Mouse (Mus musculus) intestine, embryonic 14.5 days (tissue): ENCODE measurements around the gene Tbck. TPM values are rescaled to one million over a fixed set of nuclear protein-coding genes. Genes with fewer than 3 reads are reported as not detected.

Source experiments
- ATAC-seq: fragments of 200-750 bp; cut with Nextera tagmentation; replicated peaks from 2 replicates; pipeline ENCODE4 v1.8.0; 2017; ENCODE audit warnings: low read depth, moderate number of reproducible peaks, moderate TSS enrichment, moderate library complexity; ENCODE audit not compliant: low FRiP score, low TSS enrichment
- DNase-seq: peaks from one replicate; pipeline ENCODE4 v3.0.0-alpha.2; 2018; ENCODE audit warnings: low spot score
- H3K27ac ChIP-seq: fragments of 300-500 bp; sonication (generic); 2 replicates; pipeline ENCODE4 v1.5.1; 2014; ENCODE audit warnings: low read depth, mild to moderate bottlenecking, control low read depth
- H3K27me3 ChIP-seq: fragments of 300-500 bp; sonication (generic); replicated peaks from 2 replicates; pipeline ENCODE4 v1.6.1; 2014; ENCODE audit warnings: low read length, control low read depth; ENCODE audit not compliant: control insufficient read depth, insufficient read depth
- H3K36me3 ChIP-seq: fragments of 300-500 bp; sonication (generic); 2 replicates; pipeline ENCODE4 v1.6.1; 2014; ENCODE audit warnings: low read length, control low read depth; ENCODE audit not compliant: control insufficient read depth, insufficient read depth
- H3K4me1 ChIP-seq: fragments of 300-500 bp; sonication (generic); replicated peaks from 2 replicates; pipeline ENCODE4 v1.6.1; 2014; ENCODE audit warnings: low read length, control low read depth, mixed read lengths; ENCODE audit not compliant: control insufficient read depth, insufficient read depth
- H3K4me2 ChIP-seq: fragments of 300-500 bp; sonication (generic); 2 replicates; pipeline ENCODE4 v1.6.1; 2014; ENCODE audit warnings: low read length
- H3K4me3 ChIP-seq: fragments of 300-500 bp; sonication (generic); 2 replicates; pipeline ENCODE4 v1.5.1; 2014; ENCODE audit warnings: low read depth, low read length, control low read depth, mixed read lengths
- H3K9ac ChIP-seq: fragments of 300-500 bp; sonication (generic); 2 replicates; pipeline ENCODE4 v1.6.1; 2014; ENCODE audit warnings: mild to moderate bottlenecking, low read length
- H3K9me3 ChIP-seq: fragments of 300-500 bp; sonication (generic); 2 replicates; pipeline ENCODE4 v1.6.1; 2016; ENCODE audit warnings: low read length, control low read depth; ENCODE audit not compliant: control insufficient read depth
- WGBS: fragments of 180-500 bp; shearing (Covaris S2); extraction: QIAGEN DNeasy Blood & Tissue Kit; methylation state at CpG from one replicate; pipeline ENCODE4 v1.1.7; 2014; 5-methylcytosine and 5-hydroxymethylcytosine counted together
- polyA plus RNA-seq: library from polyadenylated mRNA; unstranded; fragments of >200 nt; fragmentation: Nextera tagmentation; extraction: Ambion mirVana; gene quantifications from 2 replicates; pipeline ENCODE4 v1.2.1, GENCODE M21; 2014

The Tbck gene
- polyA plus RNA-seq, 1 experiment from 2014 or later, result 17.6 TPM

DNA sequence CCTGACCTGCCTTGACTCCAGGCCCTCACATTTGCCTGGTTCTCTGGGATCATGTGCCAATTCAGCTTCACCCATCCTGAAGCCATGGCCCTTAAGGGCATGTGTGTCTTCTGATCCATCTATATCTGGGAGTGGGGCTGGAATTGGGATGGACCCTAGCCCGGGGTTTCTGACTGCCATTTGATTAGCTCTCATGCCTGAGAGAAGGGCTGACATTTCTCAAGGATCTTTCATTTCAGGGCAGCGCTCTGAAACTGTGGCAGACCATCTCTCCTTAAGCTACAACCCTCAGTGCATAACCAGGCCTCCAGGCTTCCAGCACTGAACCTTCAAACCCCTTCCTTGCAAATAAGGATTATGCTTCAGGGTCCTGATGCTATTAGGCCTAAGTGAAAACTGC lies 166.5 kb downstream of the Tbck start:
- Histone ChIP-seq H3K27me3 (no peaks in the 10 kb centered on the region), H3K9ac (no peak overlapping the region), H3K9me3 (no peaks in the 10 kb centered on the region), H3K4me3 (no peak overlapping the region), H3K36me3 (no peaks in the 10 kb centered on the region), H3K4me2 (no peak overlapping the region), H3K4me1 (no peaks in the 10 kb centered on the region; the same call in 1 of the 2 replicates), H3K27ac (no peak overlapping the region)
- WGBS, result 83% methylated on average over 2 of the region's 2 CpGs
- no peak for ATAC-seq
- no peak for DNase-seq

DNA sequence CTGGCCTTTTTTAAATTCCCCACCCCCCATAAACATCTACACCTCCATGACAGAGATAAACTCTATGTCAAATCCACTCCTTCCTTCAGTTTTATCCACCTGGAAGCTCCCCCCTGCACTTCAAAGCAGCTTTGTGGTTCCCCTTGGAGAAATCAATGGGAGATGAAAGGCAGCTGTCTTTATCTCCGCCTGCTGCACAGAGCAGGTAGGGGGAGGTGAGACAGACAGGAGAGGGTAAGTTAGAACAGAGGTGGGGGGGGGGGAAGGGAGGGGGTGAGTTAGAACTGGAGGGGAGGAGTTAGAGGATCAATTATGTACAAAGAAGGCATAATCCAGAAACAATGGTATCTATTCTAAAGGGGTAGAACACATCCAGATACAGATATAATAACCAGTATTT lies 167.5 kb downstream of the Tbck start:
- H3K4me2 ChIP-seq, result no peak overlapping the region
- ATAC-seq, result no peak
- DNase-seq, result no peak
- H3K4me1 ChIP-seq, result no peaks in the 10 kb centered on the region; the same call in 1 of the 2 replicates
- no peak overlapping the region for H3K27ac ChIP-seq
- no peaks in the 10 kb centered on the region for H3K27me3 ChIP-seq
- 55% methylated on average over 1 of the region's 1 CpGs for WGBS
- no peak overlapping the region for H3K9ac ChIP-seq
- H3K36me3 ChIP-seq, result no peaks in the 10 kb centered on the region
- no peaks in the 10 kb centered on the region for H3K9me3 ChIP-seq
- no peak overlapping the region for H3K4me3 ChIP-seq

DNA sequence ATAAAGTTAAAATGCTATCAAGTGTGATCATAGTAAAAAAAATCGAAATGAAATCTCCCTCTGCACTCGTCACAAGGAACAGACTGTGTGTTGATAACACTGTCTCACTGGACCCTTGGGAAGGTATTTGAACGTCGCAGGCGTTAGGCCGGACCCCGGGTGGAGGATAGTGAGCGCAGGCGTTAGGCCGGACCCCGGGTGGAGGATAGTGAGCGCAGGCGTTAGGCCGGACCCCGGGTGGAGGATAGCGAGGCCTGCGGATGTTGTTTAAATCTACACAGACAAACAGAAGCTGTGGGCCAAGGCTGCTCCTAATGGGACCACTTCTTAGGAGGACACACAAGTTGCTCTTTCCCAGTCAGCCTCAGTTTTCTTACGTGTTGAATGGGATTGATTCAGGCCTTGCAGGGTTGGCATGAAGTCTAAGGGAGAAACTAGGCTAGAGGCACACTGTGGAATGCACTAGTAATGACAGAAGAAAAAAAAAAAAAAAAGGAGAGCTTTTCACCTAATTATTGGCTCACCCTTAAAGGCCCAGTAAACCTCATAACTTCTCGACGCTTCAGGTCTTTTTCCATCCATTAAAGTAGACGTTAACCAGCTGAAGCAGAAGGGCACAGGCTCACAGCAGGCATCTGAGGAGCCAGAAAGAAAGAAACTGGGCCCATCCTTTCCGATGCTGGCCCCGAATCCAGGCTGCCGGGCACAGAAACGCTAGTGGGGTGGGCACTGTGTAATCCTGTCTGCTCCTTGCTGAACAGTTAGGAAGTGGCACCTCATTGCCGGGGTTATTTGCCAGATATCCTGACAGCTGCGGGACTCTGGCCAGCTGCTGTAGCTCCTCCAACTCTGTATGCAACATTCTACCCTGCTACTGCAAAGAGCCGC lies 168.1 kb downstream of the Tbck start:
- Histone ChIP-seq H3K36me3 (no peaks in the 10 kb centered on the region), H3K27me3 (no peaks in the 10 kb centered on the region), H3K9ac (no peak overlapping the region), H3K27ac (no peak overlapping the region), H3K9me3 (no peaks in the 10 kb centered on the region), H3K4me3 (no peak overlapping the region), H3K4me2 (no peak overlapping the region), H3K4me1 (no peaks in the 10 kb centered on the region; the same call in 1 of the 2 replicates)
- DNase-seq (no peak), ATAC-seq (no peak)
- 67% methylated on average over 28 of the region's 28 CpGs for WGBS

DNA sequence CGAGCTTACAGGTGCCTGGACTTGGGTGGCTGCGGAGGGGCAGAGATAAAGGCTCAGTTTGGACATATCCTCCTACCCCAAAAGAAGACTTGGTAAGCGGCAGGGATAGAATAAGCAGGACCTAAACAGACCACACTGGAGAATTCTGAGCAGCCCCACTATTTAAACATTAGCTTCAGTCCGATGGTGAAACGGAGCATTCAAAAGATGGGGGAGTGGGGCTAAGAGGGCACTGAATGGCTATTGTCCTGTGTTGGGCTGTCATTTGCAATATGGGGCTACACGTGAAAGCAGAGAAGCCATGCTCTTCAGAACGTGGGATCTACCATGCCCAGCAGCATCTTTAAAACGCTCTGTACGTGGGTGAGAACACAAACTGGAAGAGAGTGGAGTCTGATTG lies 170.3 kb downstream of the Tbck start:
- H3K27me3 ChIP-seq, result no peaks in the 10 kb centered on the region
- 85% methylated on average over 9 of the region's 9 CpGs for WGBS
- H3K27ac ChIP-seq, result no peak overlapping the region
- no peaks in the 10 kb centered on the region; the same call in 1 of the 2 replicates for H3K4me1 ChIP-seq
- H3K9me3 ChIP-seq, result no peaks in the 10 kb centered on the region
- H3K9ac ChIP-seq, result no peak overlapping the region
- H3K4me2 ChIP-seq, result no peak overlapping the region
- H3K36me3 ChIP-seq, result no peaks in the 10 kb centered on the region
- ATAC-seq (no peak), DNase-seq (no peak)
- no peak overlapping the region for H3K4me3 ChIP-seq

DNA sequence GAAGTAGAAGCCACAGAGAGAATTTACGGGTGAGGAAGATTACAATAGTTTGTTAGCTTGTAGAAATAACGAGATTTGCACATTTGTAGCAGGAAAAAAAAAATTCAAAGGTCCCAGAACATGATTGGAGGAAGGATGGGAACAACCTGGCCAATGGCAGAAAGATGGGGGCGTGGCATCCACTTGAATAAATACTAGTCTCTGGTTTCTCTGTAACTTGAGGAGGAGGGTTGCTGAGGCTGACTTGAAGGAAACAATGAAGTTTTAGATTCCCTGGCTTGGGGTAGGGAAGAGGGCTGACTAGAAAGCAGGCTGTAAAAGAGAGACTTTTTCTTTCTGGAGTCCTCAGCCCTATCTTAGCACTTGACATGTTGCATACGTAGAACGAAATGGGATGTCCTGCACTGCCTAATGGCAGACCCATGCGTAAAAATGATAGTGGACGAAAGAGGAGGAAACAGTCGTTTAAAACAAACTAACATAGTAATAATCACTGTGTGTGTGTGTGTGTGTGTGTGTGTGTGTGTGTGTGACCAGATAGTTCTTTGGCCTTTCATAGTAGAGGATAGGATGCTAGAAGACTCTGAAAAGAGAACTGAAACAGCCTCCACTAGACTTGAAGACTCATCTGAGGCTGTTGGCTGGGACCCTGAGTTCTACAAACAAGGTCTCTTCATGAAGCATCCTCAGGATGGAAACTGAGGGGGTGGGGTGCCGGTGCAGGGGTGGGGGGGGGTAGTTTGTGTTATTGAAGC lies 171.7 kb downstream of the Tbck start:
- no peak overlapping the region for H3K27ac ChIP-seq
- H3K9ac ChIP-seq, result no peak overlapping the region
- H3K36me3 ChIP-seq, result no peaks in the 10 kb centered on the region
- no peaks in the 10 kb centered on the region for H3K9me3 ChIP-seq
- H3K4me2 ChIP-seq, result no peak overlapping the region
- no peak for ATAC-seq
- 59% methylated on average over 9 of the region's 9 CpGs for WGBS
- H3K27me3 ChIP-seq, result no peaks in the 10 kb centered on the region
- H3K4me1 ChIP-seq, result no peaks in the 10 kb centered on the region; the same call in 1 of the 2 replicates
- H3K4me3 ChIP-seq, result no peak overlapping the region
- no peak for DNase-seq

DNA sequence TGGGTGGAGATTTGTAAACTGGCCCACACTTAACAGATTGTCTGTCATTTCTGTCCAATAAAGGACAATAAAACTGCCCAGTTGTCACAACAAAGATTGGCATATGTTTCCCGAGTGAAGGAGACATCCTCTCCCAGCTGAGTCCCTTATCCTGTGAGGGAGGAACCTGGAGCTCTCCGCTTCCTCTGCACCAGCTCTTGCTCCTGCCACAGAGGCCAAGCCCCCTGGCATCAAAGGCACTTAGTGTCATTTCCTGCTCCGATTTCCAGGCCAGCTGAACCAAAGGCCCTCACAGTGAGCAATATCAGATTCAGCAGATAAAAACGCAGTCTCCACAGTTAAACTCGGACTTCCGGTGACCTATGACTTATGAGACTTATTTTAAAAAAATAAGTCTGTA lies 172.7 kb downstream of the Tbck start:
- H3K9me3 ChIP-seq, result no peaks in the 10 kb centered on the region
- H3K4me3 ChIP-seq, result no peak overlapping the region
- no peaks in the 10 kb centered on the region for H3K27me3 ChIP-seq
- H3K36me3 ChIP-seq, result no peaks in the 10 kb centered on the region
- DNase-seq, result no peak
- WGBS, result 46% methylated on average over 6 of the region's 6 CpGs
- no peak overlapping the region for H3K9ac ChIP-seq
- no peak for ATAC-seq
- H3K4me2 ChIP-seq, result no peak overlapping the region
- no peaks in the 10 kb centered on the region; the same call in 1 of the 2 replicates for H3K4me1 ChIP-seq
- H3K27ac ChIP-seq, result no peak overlapping the region

DNA sequence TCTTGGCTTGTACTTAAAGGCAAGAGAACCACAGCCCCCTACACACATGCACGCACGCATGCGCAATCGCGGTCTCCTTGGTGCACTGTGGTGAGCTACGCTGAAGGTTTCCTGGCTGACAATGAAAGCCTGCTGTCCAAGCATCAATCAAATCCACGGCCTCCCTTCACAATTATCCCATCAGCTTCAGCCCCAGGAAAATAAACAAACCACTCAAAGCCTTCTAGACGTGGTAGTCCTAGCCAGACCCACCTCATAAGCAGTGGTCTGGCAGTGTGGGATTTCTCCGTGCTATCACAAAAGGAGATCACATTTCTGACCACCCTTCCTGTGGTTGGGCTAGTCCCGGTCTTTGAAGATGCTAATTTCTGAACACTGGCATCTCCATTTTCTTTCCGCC lies 174.9 kb downstream of the Tbck start:
- Histone ChIP-seq H3K4me3 (no peak overlapping the region), H3K27ac (no peak overlapping the region), H3K4me1 (no peaks in the 10 kb centered on the region; the same call in 1 of the 2 replicates), H3K27me3 (no peaks in the 10 kb centered on the region), H3K36me3 (no peaks in the 10 kb centered on the region), H3K9me3 (no peaks in the 10 kb centered on the region), H3K9ac (no peak overlapping the region), H3K4me2 (no peak overlapping the region)
- ATAC-seq (no peak), DNase-seq (no peak)
- 62% methylated on average over 11 of the region's 11 CpGs for WGBS

DNA sequence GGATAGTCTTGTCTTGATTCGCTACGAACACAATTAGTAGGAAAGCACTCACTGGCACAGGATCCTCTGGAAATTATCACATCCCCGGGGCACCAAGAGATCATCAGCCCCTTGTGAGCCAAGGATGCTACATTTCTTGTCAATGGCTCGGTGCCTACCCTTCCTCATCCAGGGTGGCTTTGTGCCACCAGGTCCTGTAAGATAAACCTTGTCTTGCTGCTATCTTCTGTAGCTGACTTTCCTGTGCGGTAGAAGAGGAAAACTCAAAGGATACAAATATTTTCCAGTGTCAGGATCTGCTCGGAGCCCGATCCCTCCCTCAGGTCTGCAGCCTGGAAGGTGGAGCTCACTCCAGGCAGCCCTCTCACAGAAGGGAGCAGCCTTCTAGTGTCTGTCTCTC lies 175.6 kb downstream of the Tbck start:
- H3K4me3 ChIP-seq, result no peak overlapping the region
- H3K27me3 ChIP-seq, result no peaks in the 10 kb centered on the region
- H3K9me3 ChIP-seq, result no peaks in the 10 kb centered on the region
- H3K36me3 ChIP-seq, result no peaks in the 10 kb centered on the region
- H3K4me1 ChIP-seq, result no peaks in the 10 kb centered on the region; the same call in 1 of the 2 replicates
- ATAC-seq, result no peak
- no peak overlapping the region for H3K27ac ChIP-seq
- H3K9ac ChIP-seq, result no peak overlapping the region
- 82% methylated on average over 7 of the region's 7 CpGs for WGBS
- H3K4me2 ChIP-seq, result no peak overlapping the region
- DNase-seq, result no peak
